Mouse (Mus musculus) CH12.LX (cell line): ENCODE measurements around the gene Fkbp9.

Experiments used
- CHD1 ChIP-seq: IDR thresholded peaks from 2 replicates; pipeline ENCODE4 v1.6.1; 2012; ENCODE audit warnings: low read depth, low read length, improper control_type of control experiment, inconsistent platforms
- CTCF ChIP-seq, 2 experiments: IDR thresholded peaks in 1 of 2; conservative IDR thresholded peaks in 1 of 2; 2 replicates each; pipeline ENCODE4 v1.5.1; 2011 to 2012; ENCODE audit warnings: low read depth in 2 of 2, low read length in 2 of 2, improper control_type of control experiment in 1 of 2, inconsistent platforms in 1 of 2, mild to moderate bottlenecking in 1 of 2, moderate library complexity in 1 of 2
- E2F4 ChIP-seq: IDR thresholded peaks from 2 replicates; pipeline ENCODE4 v1.6.1; 2011; ENCODE audit warnings: low read depth, low read length, improper control_type of control experiment; ENCODE audit not compliant: insufficient replicate concordance
- ELF1 ChIP-seq: IDR thresholded peaks from 2 replicates; pipeline ENCODE4 v1.6.1; 2014; ENCODE audit warnings: low read depth, mild to moderate bottlenecking, inconsistent platforms, low read length, improper control_type of control experiment
- ETS1 ChIP-seq: conservative IDR thresholded peaks from 2 replicates; pipeline ENCODE4 v1.6.1; 2012; ENCODE audit warnings: low read depth, mild to moderate bottlenecking, inconsistent platforms, low read length, improper control_type of control experiment, moderate library complexity
- HCFC1 ChIP-seq: IDR thresholded peaks from 2 replicates; pipeline ENCODE4 v1.6.1; 2012; ENCODE audit warnings: low read depth, mild to moderate bottlenecking, inconsistent platforms, low read length, improper control_type of control experiment
- MYC ChIP-seq: IDR thresholded peaks from 2 replicates; pipeline ENCODE4 v1.6.1; 2011; ENCODE audit warnings: low read depth, mild to moderate bottlenecking, improper control_type of control experiment, low read length
- NELFE ChIP-seq: IDR thresholded peaks from 2 replicates; pipeline ENCODE4 v1.6.1; 2011; ENCODE audit warnings: low read depth, low read length, improper control_type of control experiment
- POLR2A ChIP-seq: IDR thresholded peaks from 2 replicates; pipeline ENCODE4 v1.6.1; 2011; ENCODE audit warnings: low read depth, mild to moderate bottlenecking, improper control_type of control experiment, low read length
- POLR2AphosphoS2 ChIP-seq: IDR thresholded peaks from 2 replicates; pipeline ENCODE4 v1.6.1; 2011; ENCODE audit warnings: low read depth, low read length, improper control_type of control experiment
- RAD21 ChIP-seq: IDR thresholded peaks from 2 replicates; pipeline ENCODE4 v1.6.1; 2011; ENCODE audit warnings: low read depth, mild to moderate bottlenecking, low read length, improper control_type of control experiment, moderate library complexity
- ZMIZ1 ChIP-seq: IDR thresholded peaks from 2 replicates; pipeline ENCODE4 v1.6.1; 2012; ENCODE audit warnings: low read depth, mild to moderate bottlenecking, inconsistent platforms, low read length, improper control_type of control experiment

DNA sequence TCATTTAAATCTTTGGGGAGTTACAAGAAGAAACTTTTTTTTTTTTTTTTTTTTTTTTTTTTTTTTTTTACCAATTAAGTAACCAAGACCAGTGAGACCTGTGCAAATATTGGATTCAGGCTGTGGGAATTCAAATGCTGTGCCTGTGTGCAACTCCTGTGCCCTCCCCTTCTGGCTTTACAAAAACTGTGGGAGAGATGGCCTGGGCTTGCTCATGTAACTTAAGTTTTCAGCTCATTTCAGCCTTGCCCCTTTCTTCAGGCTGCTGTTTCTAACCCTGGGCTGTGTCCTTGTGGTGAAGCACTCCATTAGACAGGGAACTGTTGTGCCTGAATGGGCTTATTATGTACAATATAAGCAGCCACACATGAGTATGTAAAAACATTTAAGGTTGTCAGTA lies 971 bp downstream of the Fkbp9 start:
- no peak for TF ChIP-seq POLR2A
- no peak for TF ChIP-seq CTCF (conservative IDR thresholded peaks at IDR 0.05 in 1 of 2, IDR thresholded peaks at IDR 0.05 in 1 of 2; ENCODE audit: low read depth in 2 of 2, low read length in 2 of 2)
- no peak for TF ChIP-seq POLR2AphosphoS2
- no peak for TF ChIP-seq ELF1
- TF ChIP-seq ETS1 = no peak
- no peak for TF ChIP-seq E2F4
- no peak for TF ChIP-seq CHD1
- no peak for TF ChIP-seq HCFC1
- no peak for TF ChIP-seq MYC
- TF ChIP-seq ZMIZ1 = no peak
- TF ChIP-seq NELFE = no peak
- TF ChIP-seq RAD21 = no peak
